Mouse (Mus musculus) erythroblast, embryonic 14.5 days (primary cell): ENCODE measurements around the gene Gins2.

Experiments
- GATA1 ChIP-seq: IDR thresholded peaks from 2 replicates; pipeline ENCODE4 v1.6.1; 2012; ENCODE audit warnings: low read length, inconsistent platforms, mixed read lengths
- TAL1 ChIP-seq: IDR thresholded peaks from 3 replicates; pipeline ENCODE4 v1.6.1; 2012; ENCODE audit warnings: low read length, inconsistent platforms, mixed read lengths

- TF ChIP-seq GATA1 (no peak), TAL1 (no peak)
Measured at GRCm38 (mm10) chr8:120548313-120548761, 40.8 kb downstream of the Gins2 start.
